Mouse (Mus musculus) hindbrain, embryonic 16.5 days (tissue): ENCODE data around the gene Oosp1. TPM values are rescaled to one million over a fixed set of nuclear protein-coding genes. Genes with fewer than 3 reads are reported as not detected.

Experiments
- ATAC-seq: fragments of 200-750 bp; cut with Nextera tagmentation; 2 replicates; pipeline ENCODE4 v1.8.0; 2017; ENCODE audit warnings: moderate TSS enrichment, moderate library complexity
- H3K27ac ChIP-seq: fragments of 300-500 bp; sonication (generic); 2 replicates; pipeline ENCODE4 v1.5.1; 2014; ENCODE audit warnings: low read depth, mild to moderate bottlenecking, control low read depth, low read length, moderate library complexity
- H3K27me3 ChIP-seq: fragments of 300-500 bp; sonication (generic); replicated peaks from 2 replicates; pipeline ENCODE4 v1.6.1; 2014; ENCODE audit warnings: low read length; ENCODE audit not compliant: control insufficient read depth, insufficient read depth
- H3K36me3 ChIP-seq: fragments of 300-500 bp; sonication (generic); 2 replicates; pipeline ENCODE4 v1.6.1; 2014; ENCODE audit warnings: mild to moderate bottlenecking, low read length, moderate library complexity, mixed read lengths; ENCODE audit not compliant: control insufficient read depth, insufficient read depth
- H3K4me1 ChIP-seq: fragments of 300-500 bp; sonication (generic); 2 replicates; pipeline ENCODE4 v1.6.1; 2014; ENCODE audit warnings: low read depth, low read length; ENCODE audit not compliant: control insufficient read depth, insufficient read depth
- H3K4me2 ChIP-seq: fragments of 300-500 bp; sonication (generic); 2 replicates; pipeline ENCODE4 v1.6.1; 2014; ENCODE audit warnings: mild to moderate bottlenecking, low read length, control low read depth, moderate library complexity
- H3K4me3 ChIP-seq: fragments of 300-500 bp; sonication (generic); 2 replicates; pipeline ENCODE4 v1.5.1; 2014; ENCODE audit warnings: mild to moderate bottlenecking, low read length, control low read depth, moderate library complexity
- H3K9ac ChIP-seq: fragments of 300-500 bp; sonication (generic); 2 replicates; pipeline ENCODE4 v1.6.1; 2014; ENCODE audit warnings: low read depth, mild to moderate bottlenecking, control low read depth, low read length, moderate library complexity
- H3K9me3 ChIP-seq: fragments of 300-500 bp; sonication (generic); 2 replicates; pipeline ENCODE4 v1.6.1; 2014; ENCODE audit warnings: mild to moderate bottlenecking, low read length, moderate library complexity; ENCODE audit not compliant: control insufficient read depth
- WGBS: fragments of 180-500 bp; shearing (Covaris S2); extraction: QIAGEN DNeasy Blood & Tissue Kit; methylation state at CpG from one replicate; pipeline ENCODE4 v1.1.7; 2014; 5-methylcytosine and 5-hydroxymethylcytosine counted together
- polyA plus RNA-seq: library from polyadenylated mRNA; unstranded; fragments of >200 nt; fragmentation: Nextera tagmentation; extraction: Ambion mirVana; gene quantifications from 2 replicates; pipeline ENCODE4 v1.2.1, GENCODE M21; 2015

The Oosp1 gene
- polyA plus RNA-seq, 1 experiment from 2014 or later = not detected

- no peak within 1 kb of the TSS for H3K27ac ChIP-seq
- ATAC-seq = no peak
- H3K4me1 ChIP-seq = no peaks in the 10 kb centered on the region
- no peaks in the 10 kb centered on the region for H3K36me3 ChIP-seq
- WGBS = 85% methylated on average over 2 of the region's 2 CpGs
- H3K9me3 ChIP-seq = no peaks in the 10 kb centered on the region
- no peak within 1 kb of the TSS for H3K9ac ChIP-seq
- H3K4me3 ChIP-seq = no peak within 1 kb of the TSS
- no peak within 1 kb of the TSS for H3K4me2 ChIP-seq
- no peaks in the 10 kb centered on the region for H3K27me3 ChIP-seq
These were observed 5.8 kb upstream of the Oosp1 start, which contains the start of gene Oosp3 for GRCm38 (mm10) chr19:11696755-11697154. Gene Oosp3 (plus strand): TSS chr19:11697055.

GRCm38 (mm10) chr19:11691454-11691853 is 504 bp upstream of the Oosp1 start:
- H3K9me3 ChIP-seq = no peaks in the 10 kb centered on the region
- H3K36me3 ChIP-seq = no peaks in the 10 kb centered on the region
- ATAC-seq = no peak
- WGBS = 57% methylated on average over 1 of the region's 1 CpGs
- no peaks in the 10 kb centered on the region for H3K4me1 ChIP-seq
- H3K27me3 ChIP-seq = no peaks in the 10 kb centered on the region
- H3K4me2 ChIP-seq = no peak overlapping the region
- H3K27ac ChIP-seq = no peak overlapping the region
- no peak overlapping the region for H3K4me3 ChIP-seq
- H3K9ac ChIP-seq = no peak overlapping the region

- H3K27me3 ChIP-seq = no peaks in the 10 kb centered on the region
- no peaks in the 10 kb centered on the region for H3K36me3 ChIP-seq
- no peaks in the 10 kb centered on the region for H3K4me1 ChIP-seq
- no peak for ATAC-seq
- no peak overlapping the region for H3K9ac ChIP-seq
- H3K4me2 ChIP-seq = no peak overlapping the region
- no peak overlapping the region for H3K27ac ChIP-seq
- no peak overlapping the region for H3K4me3 ChIP-seq
- no peaks in the 10 kb centered on the region for H3K9me3 ChIP-seq
These were observed 29.4 kb downstream of the Oosp1 start for GRCm38 (mm10) chr19:11661562-11661961.

- no peaks in the 10 kb centered on the region for H3K4me1 ChIP-seq
- ATAC-seq = no peak
These were observed 30.5 kb downstream of the Oosp1 start, which contains the start of gene Oosp2 for GRCm38 (mm10) chr19:11660459-11660858. Gene Oosp2 (minus strand): TSS chr19:11660559.

GRCm38 (mm10) chr19:11659142-11659541 is 31.8 kb downstream of the Oosp1 start:
- Histone ChIP-seq H3K4me2 (no peak overlapping the region), H3K4me1 (no peaks in the 10 kb centered on the region), H3K27me3 (no peaks in the 10 kb centered on the region), H3K27ac (no peak overlapping the region), H3K9me3 (no peaks in the 10 kb centered on the region), H3K36me3 (no peaks in the 10 kb centered on the region), H3K4me3 (no peak overlapping the region), H3K9ac (no peak overlapping the region)
- no peak for ATAC-seq
- 88% methylated on average over 2 of the region's 2 CpGs for WGBS

More at GRCm38 (mm10) chr19:11660459-11660858, 30.5 kb downstream of the Oosp1 start, which contains the start of gene Oosp2:
- no peak within 1 kb of the TSS for H3K4me3 ChIP-seq
- WGBS = 90% methylated on average over 5 of the region's 5 CpGs
- H3K27ac ChIP-seq = no peak within 1 kb of the TSS
- no peak within 1 kb of the TSS for H3K4me2 ChIP-seq
- no peak within 1 kb of the TSS for H3K9ac ChIP-seq
- no peaks in the 10 kb centered on the region for H3K27me3 ChIP-seq
- H3K9me3 ChIP-seq = no peaks in the 10 kb centered on the region
- no peaks in the 10 kb centered on the region for H3K36me3 ChIP-seq

- Histone ChIP-seq H3K9me3 (no peaks in the 10 kb centered on the region), H3K36me3 (no peaks in the 10 kb centered on the region), H3K27ac (no peak overlapping the region), H3K4me2 (no peak overlapping the region), H3K9ac (no peak overlapping the region), H3K4me3 (no peak overlapping the region), H3K4me1 (no peaks in the 10 kb centered on the region), H3K27me3 (no peaks in the 10 kb centered on the region)
- 74% methylated on average over 4 of the region's 4 CpGs for WGBS
- ATAC-seq = no peak
These were observed 41.4 kb downstream of the Oosp1 start for GRCm38 (mm10) chr19:11649564-11649963.

GRCm38 (mm10) chr19:11646166-11646565 is 44.8 kb downstream of the Oosp1 start:
- H3K9ac ChIP-seq = no peak overlapping the region
- H3K36me3 ChIP-seq = no peaks in the 10 kb centered on the region
- H3K27me3 ChIP-seq = no peaks in the 10 kb centered on the region
- no peak overlapping the region for H3K4me2 ChIP-seq
- H3K4me3 ChIP-seq = no peak overlapping the region
- WGBS = 86% methylated on average over 3 of the region's 3 CpGs
- H3K9me3 ChIP-seq = no peaks in the 10 kb centered on the region
- H3K4me1 ChIP-seq = no peaks in the 10 kb centered on the region
- no peak overlapping the region for H3K27ac ChIP-seq
- ATAC-seq = no peak

- Histone ChIP-seq H3K9ac (no peak within 1 kb of the TSS), H3K27me3 (no peaks in the 10 kb centered on the region), H3K9me3 (no peaks in the 10 kb centered on the region), H3K36me3 (no peaks in the 10 kb centered on the region), H3K4me1 (no peaks in the 10 kb centered on the region), H3K4me2 (no peak within 1 kb of the TSS), H3K27ac (no peak within 1 kb of the TSS), H3K4me3 (no peak within 1 kb of the TSS)
- 100% methylated on average over 1 of the region's 1 CpGs for WGBS
- ATAC-seq = no peak
These were observed 50.2 kb downstream of the Oosp1 start, which contains the start of gene Ms4a3 for GRCm38 (mm10) chr19:11640732-11641131. Gene Ms4a3 (minus strand): TSS chr19:11640851.

GRCm38 (mm10) chr19:11639038-11639437 is 51.9 kb downstream of the Oosp1 start:
- Histone ChIP-seq H3K9ac (no peak overlapping the region), H3K36me3 (no peaks in the 10 kb centered on the region), H3K27me3 (no peaks in the 10 kb centered on the region), H3K4me2 (no peak overlapping the region), H3K9me3 (no peaks in the 10 kb centered on the region), H3K27ac (no peak overlapping the region), H3K4me1 (no peaks in the 10 kb centered on the region), H3K4me3 (no peak overlapping the region)
- WGBS = 82% methylated on average over 4 of the region's 4 CpGs
- ATAC-seq = no peak

- Histone ChIP-seq H3K9me3 (no peaks in the 10 kb centered on the region), H3K27ac (no peak overlapping the region), H3K4me3 (no peak overlapping the region), H3K27me3 (no peaks in the 10 kb centered on the region), H3K9ac (no peak overlapping the region), H3K36me3 (no peaks in the 10 kb centered on the region), H3K4me1 (no peaks in the 10 kb centered on the region), H3K4me2 (no peak overlapping the region)
- no peak for ATAC-seq
- WGBS = 89% methylated on average over 5 of the region's 5 CpGs
These were observed 55.4 kb downstream of the Oosp1 start for GRCm38 (mm10) chr19:11635572-11635971.
